Mouse (Mus musculus) G1E (cell line): ENCODE measurements around the gene Alg2. TPM values are rescaled to one million over a fixed set of nuclear protein-coding genes. Genes with fewer than 3 reads are reported as not detected.

Source experiments
- ATAC-seq: 2 replicates; pipeline ENCODE4 v1.8.0; 2016; ENCODE audit warnings: mild to moderate bottlenecking; ENCODE audit not compliant: insufficient number of reproducible peaks, poor library complexity, low FRiP score, severe bottlenecking; ENCODE audit errors: extremely low read depth
- DNase-seq: peaks from one replicate; pipeline ENCODE4 v3.0.0; 2012; ENCODE audit warnings: low spot score
- H3K27me3 ChIP-seq: 2 replicates; pipeline ENCODE4 v1.6.1; 2012; ENCODE audit warnings: mild to moderate bottlenecking, low read length, inconsistent platforms; ENCODE audit not compliant: insufficient read depth
- H3K36me3 ChIP-seq: replicated peaks from 2 replicates; pipeline ENCODE3; 2012; ENCODE audit warnings: mild to moderate bottlenecking, inconsistent platforms
- H3K4me1 ChIP-seq: 2 replicates; pipeline ENCODE4 v1.6.1; 2012; ENCODE audit warnings: low read depth, low read length, inconsistent platforms, mixed read lengths; ENCODE audit not compliant: insufficient read depth
- H3K4me3 ChIP-seq: 2 replicates; pipeline ENCODE4 v1.5.1; 2012; ENCODE audit warnings: low read depth, mild to moderate bottlenecking, inconsistent platforms, low read length, moderate library complexity, mixed read lengths
- H3K9me3 ChIP-seq: replicated peaks from 2 replicates; pipeline ENCODE4 v1.6.1; 2012; ENCODE audit warnings: inconsistent platforms
- CTCF ChIP-seq: IDR thresholded peaks from 2 replicates; pipeline ENCODE4 v1.5.1; 2012; ENCODE audit warnings: low read depth, low read length, inconsistent platforms, mixed read lengths
- GATA1 ChIP-seq: IDR thresholded peaks from 2 replicates; pipeline ENCODE4 v1.6.1; 2012; ENCODE audit warnings: borderline replicate concordance, low read length, inconsistent platforms, mixed read lengths
- GATA2 ChIP-seq: IDR thresholded peaks from 2 replicates; pipeline ENCODE4 v1.6.1; 2012; ENCODE audit warnings: low read depth, low read length, inconsistent platforms, borderline replicate concordance
- POLR2AphosphoS5 ChIP-seq: IDR thresholded peaks from 2 replicates; pipeline ENCODE4 v1.6.1; 2012; ENCODE audit warnings: low read depth, low read length, inconsistent platforms; ENCODE audit not compliant: insufficient replicate concordance
- TAL1 ChIP-seq: conservative IDR thresholded peaks from 2 replicates; pipeline ENCODE4 v1.6.1; 2012; ENCODE audit warnings: low read depth, low read length, inconsistent platforms, mixed read lengths
- polyA plus RNA-seq: library from polyadenylated mRNA; stranded (reverse); fragments of >175 nt; gene quantifications from 2 replicates; pipeline ENCODE4 v1.2.3, GENCODE M21; 2012
- total RNA-seq, 2 experiments: library from RNA; stranded (forward) in 1 of 2; stranded (reverse) in 1 of 2; fragments of 200-1000 nt in 1 of 2; fragments of >200 nt in 1 of 2; fragmentation: Nextera tagmentation in 1 of 2; gene quantifications; 2 replicates each; pipeline ENCODE4 v1.2.3; 2014 to 2017

Gene Alg2
- total and polyA plus RNA-seq, 3 experiments = 12.1 to 57.4 (median 15.2) TPM

GRCm38 (mm10) chr4:47502546-47502971 lies 28.4 kb upstream of the Alg2 start:
- no peak for ATAC-seq
- Histone ChIP-seq H3K4me3 (no peak overlapping the region), H3K9me3 (no peaks in the 10 kb centered on the region), H3K27me3 (peaks cover 10% of the 10 kb centered on the region), H3K4me1 (no peaks in the 10 kb centered on the region), H3K36me3 (no peaks in the 10 kb centered on the region)
- TF ChIP-seq POLR2AphosphoS5 = no peak
- no peak for TF ChIP-seq GATA2
- TF ChIP-seq CTCF = peak; percentile 70
- TF ChIP-seq TAL1 = no peak
- no peak for TF ChIP-seq GATA1
- peak; percentile 30 for DNase-seq

DNA sequence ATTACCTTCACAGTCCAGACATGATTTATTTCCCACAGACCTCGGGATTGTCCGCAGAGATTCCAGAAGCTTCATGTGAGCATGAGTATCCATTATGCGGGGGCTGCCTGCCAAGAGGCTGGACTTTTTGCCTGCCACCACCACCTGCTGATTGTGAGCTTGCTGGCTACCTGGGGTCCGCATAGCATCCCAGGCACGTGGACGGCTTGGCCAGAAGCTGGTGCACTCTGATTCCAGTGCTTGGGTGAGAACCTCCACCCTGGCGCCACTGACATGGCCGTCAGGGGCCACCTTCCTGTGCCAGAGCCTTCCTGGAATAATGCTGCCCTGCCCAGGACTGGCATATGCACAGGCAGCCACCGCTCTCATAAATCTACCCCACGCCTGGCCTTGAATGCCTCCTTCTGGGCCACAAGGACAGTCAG lies 25.0 kb upstream of the Alg2 start:
- H3K4me3 ChIP-seq = no peak overlapping the region
- no peaks in the 10 kb centered on the region for H3K4me1 ChIP-seq
- ATAC-seq (no peak), DNase-seq (no peak)
- no peaks in the 10 kb centered on the region for H3K9me3 ChIP-seq
- no peaks in the 10 kb centered on the region for H3K36me3 ChIP-seq
- peaks cover 9% of the 10 kb centered on the region; the same call in 1 of the 2 replicates for H3K27me3 ChIP-seq
- no peak for TF ChIP-seq GATA2
- TF ChIP-seq GATA1 = no peak
- TF ChIP-seq TAL1 = no peak
- TF ChIP-seq POLR2AphosphoS5 = no peak
- no peak for TF ChIP-seq CTCF

- no peaks in the 10 kb centered on the region for H3K4me1 ChIP-seq
- no peak for TF ChIP-seq CTCF
- no peak for TF ChIP-seq GATA1
- TF ChIP-seq GATA2 = no peak
- no peak for TF ChIP-seq TAL1
- TF ChIP-seq POLR2AphosphoS5 = no peak
- H3K9me3 ChIP-seq = no peaks in the 10 kb centered on the region
- DNase-seq = no peak
- no peak for ATAC-seq
- no peaks in the 10 kb centered on the region for H3K36me3 ChIP-seq
- H3K4me3 ChIP-seq = no peak overlapping the region
- peaks cover 14% of the 10 kb centered on the region for H3K27me3 ChIP-seq
Observed at GRCm38 (mm10) chr4:47497811-47498385, 23.8 kb upstream of the Alg2 start.

- H3K4me1 ChIP-seq = no peaks in the 10 kb centered on the region
- TF ChIP-seq GATA1 (no peak), CTCF (no peak), TAL1 (no peak), GATA2 (no peak), POLR2AphosphoS5 (no peak)
- no peak for ATAC-seq
- H3K36me3 ChIP-seq = no peaks in the 10 kb centered on the region
- peaks cover 14% of the 10 kb centered on the region for H3K27me3 ChIP-seq
- H3K4me3 ChIP-seq = no peak overlapping the region
- H3K9me3 ChIP-seq = no peaks in the 10 kb centered on the region
- no peak for DNase-seq
Observed at GRCm38 (mm10) chr4:47494686-47495085, 20.6 kb upstream of the Alg2 start.

- H3K27me3 ChIP-seq = peaks cover 12% of the 10 kb centered on the region
- DNase-seq = no peak
- H3K4me3 ChIP-seq = no peak overlapping the region
- H3K9me3 ChIP-seq = no peaks in the 10 kb centered on the region
- no peak for ATAC-seq
- no peak for TF ChIP-seq GATA2
- TF ChIP-seq TAL1 = no peak
- TF ChIP-seq GATA1 = no peak
- TF ChIP-seq CTCF = no peak
- TF ChIP-seq POLR2AphosphoS5 = no peak
- H3K36me3 ChIP-seq = no peaks in the 10 kb centered on the region
- H3K4me1 ChIP-seq = no peaks in the 10 kb centered on the region
Observed at GRCm38 (mm10) chr4:47494137-47494536, 20.0 kb upstream of the Alg2 start.

GRCm38 (mm10) chr4:47493456-47493855 lies 19.3 kb upstream of the Alg2 start:
- no peak for ATAC-seq
- no peak for DNase-seq
- Histone ChIP-seq H3K36me3 (no peaks in the 10 kb centered on the region), H3K4me3 (no peak overlapping the region), H3K4me1 (no peaks in the 10 kb centered on the region), H3K9me3 (no peaks in the 10 kb centered on the region), H3K27me3 (peaks cover 14% of the 10 kb centered on the region)
- TF ChIP-seq GATA2 = no peak
- no peak for TF ChIP-seq TAL1
- no peak for TF ChIP-seq CTCF
- no peak for TF ChIP-seq GATA1
- TF ChIP-seq POLR2AphosphoS5 = no peak
